Mouse (Mus musculus) thymus, postnatal 14 days (tissue): ENCODE measurements around the gene Cdh6.

Source experiments
- DNase-seq: peaks from one replicate; pipeline ENCODE4 v3.0.0; 2021

The Cdh6 gene

GRCm38 (mm10) chr15:13173071-13173778 lies at the start of gene Cdh6:
TSS of gene Cdh6 (minus strand) at chr15:13173675.
- DNase-seq: no peak

- no peak for DNase-seq
These were observed 46.4 kb upstream of the Cdh6 start for GRCm38 (mm10) chr15:13219727-13220454.

GRCm38 (mm10) chr15:13217800-13218199 lies 44.3 kb upstream of the Cdh6 start:
- DNase-seq: no peak

- DNase-seq: no peak
These were observed 43.7 kb upstream of the Cdh6 start for GRCm38 (mm10) chr15:13217161-13217560.

- DNase-seq: no peak
These were observed 39.5 kb upstream of the Cdh6 start for GRCm38 (mm10) chr15:13212956-13213355.

- DNase-seq: no peak
These were observed 38.7 kb upstream of the Cdh6 start for GRCm38 (mm10) chr15:13212027-13212685.

- no peak for DNase-seq
These were observed 36.7 kb upstream of the Cdh6 start for GRCm38 (mm10) chr15:13210186-13210585.

- no peak for DNase-seq
These were observed 35.2 kb upstream of the Cdh6 start for GRCm38 (mm10) chr15:13208716-13209115.

- DNase-seq: no peak
These were observed 22.8 kb upstream of the Cdh6 start for GRCm38 (mm10) chr15:13196237-13196636.

GRCm38 (mm10) chr15:13194048-13194447 lies 20.6 kb upstream of the Cdh6 start:
- DNase-seq: no peak

- no peak for DNase-seq
These were observed 19.6 kb upstream of the Cdh6 start for GRCm38 (mm10) chr15:13193076-13193475.

GRCm38 (mm10) chr15:13183661-13184060 lies 10.2 kb upstream of the Cdh6 start:
- DNase-seq: no peak

- DNase-seq: no peak
These were observed 8.0 kb upstream of the Cdh6 start for GRCm38 (mm10) chr15:13181430-13181829.

- no peak for DNase-seq
These were observed 7.5 kb upstream of the Cdh6 start for GRCm38 (mm10) chr15:13181014-13181413.

- DNase-seq: no peak
These were observed 2.5 kb upstream of the Cdh6 start for GRCm38 (mm10) chr15:13175978-13176377.

GRCm38 (mm10) chr15:13174618-13174980 lies 1.1 kb upstream of the Cdh6 start:
- DNase-seq: no peak

GRCm38 (mm10) chr15:13173840-13174617 lies 554 bp upstream of the Cdh6 start:
- no peak for DNase-seq

GRCm38 (mm10) chr15:13172365-13173070 lies 957 bp downstream of the Cdh6 start:
- DNase-seq: no peak

- no peak for DNase-seq
These were observed 1.8 kb downstream of the Cdh6 start for GRCm38 (mm10) chr15:13171486-13172364.

- DNase-seq: no peak
These were observed 8.2 kb downstream of the Cdh6 start for GRCm38 (mm10) chr15:13165094-13165885.

- DNase-seq: no peak
These were observed 17.7 kb downstream of the Cdh6 start for GRCm38 (mm10) chr15:13155820-13156219.
